Mouse (Mus musculus) neural tube, embryonic 14.5 days (tissue): Measurements from ENCODE around the gene Upk3bl. TPM values are rescaled to one million over a fixed set of nuclear protein-coding genes. Genes with fewer than 3 reads are reported as not detected.
"Not testable (repeated sequence)": the region's sequence is repeated elsewhere in the genome, so short reads cannot be mapped to it uniquely, and the experiment has no call there.

Experiments used
- ATAC-seq: fragments of 200-750 bp; cut with Nextera tagmentation; 2 replicates; pipeline ENCODE4 v1.8.0; 2017; ENCODE audit warnings: low read depth, mild to moderate bottlenecking, moderate TSS enrichment, moderate library complexity
- H3K27ac ChIP-seq: fragments of 300-500 bp; sonication (generic); 2 replicates; pipeline ENCODE4 v1.5.1; 2014; ENCODE audit warnings: low read depth, mild to moderate bottlenecking, control low read depth, low read length, moderate library complexity, mixed read lengths
- H3K27me3 ChIP-seq: fragments of 300-500 bp; sonication (generic); 2 replicates; pipeline ENCODE4 v1.6.1; 2014; ENCODE audit warnings: low read length; ENCODE audit not compliant: control insufficient read depth, insufficient read depth
- H3K36me3 ChIP-seq: fragments of 300-500 bp; sonication (generic); 2 replicates; pipeline ENCODE4 v1.6.1; 2014; ENCODE audit warnings: low read length, mixed read lengths; ENCODE audit not compliant: control insufficient read depth, insufficient read depth
- H3K4me1 ChIP-seq: fragments of 300-500 bp; sonication (generic); 2 replicates; pipeline ENCODE4 v1.6.1; 2014; ENCODE audit warnings: low read length; ENCODE audit not compliant: control insufficient read depth, insufficient read depth
- H3K4me2 ChIP-seq: fragments of 300-500 bp; sonication (generic); 2 replicates; pipeline ENCODE4 v1.6.1; 2014; ENCODE audit warnings: mild to moderate bottlenecking, low read depth, low read length, control low read depth
- H3K4me3 ChIP-seq: fragments of 300-500 bp; sonication (generic); 2 replicates; pipeline ENCODE4 v1.5.1; 2014; ENCODE audit warnings: low read depth, low read length, control low read depth, mixed read lengths
- H3K9ac ChIP-seq: fragments of 300-500 bp; sonication (generic); replicated peaks from 2 replicates; pipeline ENCODE4 v1.6.1; 2014; ENCODE audit warnings: low read depth, mild to moderate bottlenecking, control low read depth, low read length, mixed read lengths
- H3K9me3 ChIP-seq: fragments of 300-500 bp; sonication (generic); 2 replicates; pipeline ENCODE4 v1.6.1; 2016; ENCODE audit warnings: low read length; ENCODE audit not compliant: control insufficient read depth
- whole genome bisulfite sequencing: fragments of 180-500 bp; shearing (Covaris S2); extraction: QIAGEN DNeasy Blood & Tissue Kit; methylation state at CpG from one replicate; pipeline ENCODE4 v1.1.7; 2014; 5-methylcytosine and 5-hydroxymethylcytosine counted together
- microRNA-seq: library from miRNA; unstranded; fragments of <30 nt; microRNA quantifications from one replicate; pipeline ENCODE4, GENCODE M21; 2016
- polyA plus RNA-seq: library from polyadenylated mRNA; unstranded; fragments of >200 nt; fragmentation: Nextera tagmentation; extraction: Ambion mirVana; gene quantifications from 2 replicates; pipeline ENCODE4 v1.2.1, GENCODE M21; 2014

The Upk3bl gene
- polyA plus RNA-seq, 1 experiment from 2014 or later: not detected

DNA sequence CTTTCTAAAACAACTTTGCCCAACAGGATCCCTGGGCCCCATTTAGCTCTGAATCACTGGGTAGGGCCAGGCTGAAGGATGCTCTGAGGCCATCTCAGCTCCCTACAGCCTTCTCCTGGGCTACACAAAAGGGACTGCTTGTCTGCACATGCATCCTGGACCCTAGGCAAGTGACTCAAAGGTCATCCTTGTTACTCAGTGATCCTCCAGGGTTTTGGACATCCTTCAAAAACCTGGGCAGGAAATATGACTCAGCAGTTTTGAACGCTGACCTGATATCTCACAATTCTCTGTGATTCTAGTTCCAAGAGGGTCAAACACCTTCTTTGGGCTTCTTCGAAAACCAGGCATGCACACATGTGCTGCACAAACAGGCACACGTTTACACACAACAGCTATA lies 54.8 kb downstream of the Upk3bl start:
- Histone ChIP-seq H3K4me2 (no peak overlapping the region), H3K9me3 (no peaks in the 10 kb centered on the region), H3K27ac (no peak overlapping the region), H3K4me3 (no peak overlapping the region), H3K4me1 (no peaks in the 10 kb centered on the region), H3K27me3 (no peaks in the 10 kb centered on the region), H3K9ac (no peak overlapping the region), H3K36me3 (no peaks in the 10 kb centered on the region)
- WGBS: 83% methylated on average over 3 of the region's 3 CpGs
- no peak for ATAC-seq

DNA sequence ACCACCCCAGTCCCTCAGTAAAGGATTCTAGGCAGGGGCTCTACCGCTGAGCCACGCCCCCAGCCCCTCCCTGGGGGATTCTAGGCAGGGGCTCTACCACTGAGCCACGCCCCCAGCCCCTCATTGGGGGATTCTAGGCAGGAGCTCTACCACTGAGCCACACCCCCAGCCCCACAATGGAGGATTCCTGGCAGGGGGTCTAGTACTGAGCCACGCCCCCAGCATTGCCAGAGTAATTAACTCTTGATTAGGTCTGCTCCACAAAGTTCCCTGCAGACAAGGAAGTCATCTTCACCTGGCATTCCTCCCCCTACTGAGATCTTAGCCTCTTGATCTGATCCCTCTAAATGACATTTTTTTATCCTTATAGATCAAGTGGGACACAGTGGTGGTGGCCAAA lies 59.3 kb downstream of the Upk3bl start:
- WGBS: 36% methylated on average over 4 of the region's 4 CpGs
- not testable (repeated sequence) for H3K4me2 ChIP-seq, ATAC-seq, H3K27me3 ChIP-seq, H3K36me3 ChIP-seq, H3K27ac ChIP-seq, H3K9me3 ChIP-seq, H3K9ac ChIP-seq, H3K4me3 ChIP-seq
- peaks cover 12% of the 10 kb centered on the region for H3K4me1 ChIP-seq

Small RNA genes lying within 50 kb of the gene (microRNA-seq; reads per million reads assigned to microRNA genes)
- 1.1 reads per million for gene Mir7035

Other genes with a start within 250 kb of the Upk3bl start
- 61.0 and 65.9 TPM in 2 replicates for gene Srrm3, start 247.6 kb upstream of the Upk3bl start, polyA plus RNA-seq
- 7.8 and 11.4 TPM in 2 replicates for gene Hspb1, start 166.6 kb upstream of the Upk3bl start, polyA plus RNA-seq
- 419 and 431 TPM in 2 replicates for gene Ywhag, start 119.9 kb upstream of the Upk3bl start, polyA plus RNA-seq
- 1.0 and 1.4 TPM in 2 replicates for gene Ssc4d, start 80.0 kb upstream of the Upk3bl start, polyA plus RNA-seq
- 0.29 TPM in 1 of 2 replicates, not detected in the other for gene Zp3, start 74.4 kb upstream of the Upk3bl start, polyA plus RNA-seq
- 18.9 and 23.3 TPM in 2 replicates for gene Dtx2, start 59.7 kb upstream of the Upk3bl start, polyA plus RNA-seq
- gene Upk3b, start 16.0 kb upstream of the Upk3bl start, polyA plus RNA-seq: not detected in 2 replicates
- gene Rasa4, start 29.4 kb downstream of the Upk3bl start, polyA plus RNA-seq: 15.0 and 19.8 TPM in 2 replicates
- 219 and 251 TPM in 2 replicates for gene Polr2j, start 62.1 kb downstream of the Upk3bl start, polyA plus RNA-seq
- gene Lrwd1, start 81.6 kb downstream of the Upk3bl start, polyA plus RNA-seq: 17.5 and 20.7 TPM in 2 replicates
- gene Alkbh4, start 81.7 kb downstream of the Upk3bl start, polyA plus RNA-seq: 17.6 and 18.4 TPM in 2 replicates
- gene Orai2, start 116.2 kb downstream of the Upk3bl start, polyA plus RNA-seq: 34.0 and 41.0 TPM in 2 replicates
- 63.6 and 71.8 TPM in 2 replicates for gene Prkrip1, start 144.5 kb downstream of the Upk3bl start, polyA plus RNA-seq
- gene Sh2b2, start 192.1 kb downstream of the Upk3bl start, polyA plus RNA-seq: 23.8 and 25.3 TPM in 2 replicates